8 mouse cellular contexts compared by ENCODE assay signal in genomic region chr11:117174098-117174892, GRCm38 (mm10). TPM values are rescaled to one million over a fixed set of nuclear protein-coding genes. Genes with fewer than 3 reads are reported as not detected.
DNase-seq lines count a peak whose midpoint lies in the region; ATAC-seq and TF ChIP-seq lines count a peak whose summit lies in the region.

No protein-coding gene starts in this region.

- TF ChIP-seq EP300 in heart, postnatal 0 days (IDR thresholded peaks at IDR 0.05; ENCODE audit: low read depth) = no peak

- TF ChIP-seq POLR2A in cortical plate, adult 2 months (IDR thresholded peaks at IDR 0.05; ENCODE audit: extremely low read depth, insufficient read depth, low read length) = peak; percentile 56; the same call in 1 of the 2 replicates

- 28% methylated on average over 18 of the region's 18 CpGs for WGBS in heart, postnatal 0 days
- WGBS in hindbrain, embryonic 16.5 days = 34% methylated on average over 18 of the region's 18 CpGs
- WGBS in midbrain, embryonic 12.5 days = 47% methylated on average over 18 of the region's 18 CpGs

- no peaks in the 10 kb centered on the region for H3K9me3 ChIP-seq in heart, postnatal 0 days (replicated peaks; ENCODE audit: control insufficient read depth, low read length)
- no peaks in the 10 kb centered on the region for H3K9me3 ChIP-seq in hindbrain, embryonic 16.5 days (ENCODE audit: control insufficient read depth, low read length)
- no peaks in the 10 kb centered on the region for H3K9me3 ChIP-seq in midbrain, embryonic 12.5 days

- peak overlapping the region; percentile 33 for H3K4me3 ChIP-seq in heart, postnatal 0 days (ENCODE audit: low read depth, low read length)
- H3K4me3 ChIP-seq in cortical plate, adult 2 months (ENCODE audit: insufficient read depth, low read length) = no peak overlapping the region; the same call in 1 of the 2 replicates
- peak overlapping the region; percentile 7; the same call in 1 of the 2 replicates for H3K4me3 ChIP-seq in hindbrain, embryonic 16.5 days (ENCODE audit: low read length)
- H3K4me3 ChIP-seq in midbrain, embryonic 12.5 days = peak overlapping the region; percentile 17

- no peak for TF ChIP-seq CTCF in heart, postnatal 0 days (IDR thresholded peaks at IDR 0.05; ENCODE audit: low read depth)
- no peak for TF ChIP-seq CTCF in cortical plate, adult 2 months (IDR thresholded peaks at IDR 0.05; ENCODE audit: extremely low read depth, insufficient read depth, low read length)

- H3K9ac ChIP-seq in heart, postnatal 0 days (replicated peaks; ENCODE audit: low read depth, low read length) = peak overlapping the region; percentile 45; the same call in 1 of the 2 replicates
- H3K9ac ChIP-seq in hindbrain, embryonic 16.5 days (ENCODE audit: low read depth, low read length) = peak overlapping the region; percentile 11; the same call in 1 of the 2 replicates
- H3K9ac ChIP-seq in midbrain, embryonic 12.5 days (replicated peaks) = no peak overlapping the region; the same call in 1 of the 2 replicates

- H3K27me3 ChIP-seq in heart, postnatal 0 days (ENCODE audit: control insufficient read depth, insufficient read depth, low read length) = no peaks in the 10 kb centered on the region
- H3K27me3 ChIP-seq in hindbrain, embryonic 16.5 days (replicated peaks; ENCODE audit: control insufficient read depth, insufficient read depth, low read length) = no peaks in the 10 kb centered on the region
- 0 out of 2 replicates have a peak, but pooled peaks cover 8% of the 10 kb centered on the region for H3K27me3 ChIP-seq in midbrain, embryonic 12.5 days

- ATAC-seq in heart, postnatal 0 days (ENCODE audit: insufficient read depth, low read depth) = no peak
- no peak for ATAC-seq in hindbrain, embryonic 16.5 days
- ATAC-seq in midbrain, embryonic 12.5 days (ENCODE audit: low FRiP score, low read depth) = no peak

- peak overlapping the region; percentile 55; the same call in 1 of the 2 replicates for H3K27ac ChIP-seq in heart, postnatal 0 days (ENCODE audit: low read depth)
- peak overlapping the region; percentile 66 for H3K27ac ChIP-seq in cortical plate, adult 2 months (ENCODE audit: insufficient read depth, low read length)
- H3K27ac ChIP-seq in hindbrain, embryonic 16.5 days (ENCODE audit: low read depth, low read length) = peak overlapping the region; percentile 45
- no peak overlapping the region for H3K27ac ChIP-seq in midbrain, embryonic 12.5 days (replicated peaks)

- peak overlapping the region; percentile 57 for H3K4me2 ChIP-seq in heart, postnatal 0 days (ENCODE audit: low read depth, low read length)
- H3K4me2 ChIP-seq in hindbrain, embryonic 16.5 days (ENCODE audit: low read length) = peak overlapping the region; percentile 42
- peak overlapping the region; percentile 44 for H3K4me2 ChIP-seq in midbrain, embryonic 12.5 days (replicated peaks)

- no peaks in the 10 kb centered on the region for H3K36me3 ChIP-seq in heart, postnatal 0 days (replicated peaks; ENCODE audit: control insufficient read depth, insufficient read depth, low read length)
- no peaks in the 10 kb centered on the region for H3K36me3 ChIP-seq in hindbrain, embryonic 16.5 days (ENCODE audit: control insufficient read depth, insufficient read depth, low read length)
- H3K36me3 ChIP-seq in midbrain, embryonic 12.5 days = no peaks in the 10 kb centered on the region

- H3K4me1 ChIP-seq in heart, postnatal 0 days (ENCODE audit: control insufficient read depth, insufficient read depth) = peaks cover 6% of the 10 kb centered on the region; the same call in 1 of the 2 replicates
- H3K4me1 ChIP-seq in cortical plate, adult 2 months (ENCODE audit: control insufficient read depth, insufficient read depth, low read length) = 0 out of 2 replicates have a peak, but pooled peaks cover 4% of the 10 kb centered on the region
- H3K4me1 ChIP-seq in hindbrain, embryonic 16.5 days (ENCODE audit: control insufficient read depth, insufficient read depth, low read depth, low read length) = peaks cover 9% of the 10 kb centered on the region
- peaks cover 27% of the 10 kb centered on the region; the same call in 1 of the 2 replicates for H3K4me1 ChIP-seq in midbrain, embryonic 12.5 days

- intact Hi-C loops in gastrocnemius, postnatal 14 days (cut with DNase I; ENCODE audit: low total_unique reads) = loop anchor here (10.0 kb wide), 1 partner anchor 259 kb away; the partner anchor contains the start of gene Mgat5b

- no peak for DNase-seq in heart, postnatal 0 days (ENCODE audit: low spot score)
- no peak for DNase-seq in heart, adult 11 months
- no peak for DNase-seq in adrenal gland, adult 2 months
- no peak for DNase-seq in spleen, postnatal 36 days (ENCODE audit: low spot score in 2 of 2)
- DNase-seq in gastrocnemius, postnatal 14 days = no peak

RNA-seq across cellular contexts. Expression of gene Sept9, which starts 25.2 kb away (rescaled TPM):
- total RNA-seq in heart, postnatal 0 days (2014; rRNA removed; ENCODE audit: low replicate concordance) = 57.8 and 64.2 TPM in 2 replicates
- polyA plus RNA-seq in heart, postnatal 0 days (2015; fragmentation: Nextera tagmentation; extraction: Ambion mirVana) = 30.5 and 31.6 TPM in 2 replicates
- 34.6 and 36.9 TPM in 2 replicates for polyA plus RNA-seq in cortical plate, adult 2 months (2012; rRNA removed)
- 109 and 124 TPM in 2 replicates for polyA plus RNA-seq in hindbrain, embryonic 16.5 days (2015; fragmentation: Nextera tagmentation; extraction: Ambion mirVana)
- 162 and 176 TPM in 2 replicates for polyA plus RNA-seq in midbrain, embryonic 12.5 days (2016; fragmentation: Nextera tagmentation; extraction: Ambion mirVana)
- total RNA-seq in adrenal gland, adult 2 months (2021) = 100 to 1,000 TPM; 143 to 149 TPM
- polyA plus RNA-seq in adrenal gland, adult 2 months (2012; rRNA removed) = 46.5 and 53.7 TPM in 2 replicates
- 10 to 100 TPM; 27.2 to 34.0 TPM for total RNA-seq in gastrocnemius, postnatal 14 days (2021)

RNA-seq across cellular contexts. Expression of gene Sec14l1, which starts 59.3 kb away (rescaled TPM):
- total RNA-seq in heart, postnatal 0 days (2014; rRNA removed; ENCODE audit: low replicate concordance) = 62.1 and 71.6 TPM in 2 replicates
- polyA plus RNA-seq in heart, postnatal 0 days (2015; fragmentation: Nextera tagmentation; extraction: Ambion mirVana) = 36.4 and 38.0 TPM in 2 replicates
- 190 and 191 TPM in 2 replicates for polyA plus RNA-seq in cortical plate, adult 2 months (2012; rRNA removed)
- 53.9 and 63.4 TPM in 2 replicates for polyA plus RNA-seq in hindbrain, embryonic 16.5 days (2015; fragmentation: Nextera tagmentation; extraction: Ambion mirVana)
- 63.7 and 68.9 TPM in 2 replicates for polyA plus RNA-seq in midbrain, embryonic 12.5 days (2016; fragmentation: Nextera tagmentation; extraction: Ambion mirVana)
- total RNA-seq in adrenal gland, adult 2 months (2021) = 100 to 1,000 TPM; 117 to 175 TPM
- polyA plus RNA-seq in adrenal gland, adult 2 months (2012; rRNA removed) = 140 and 161 TPM in 2 replicates
- total RNA-seq in gastrocnemius, postnatal 14 days (2021) = 10 to 100 TPM; 58.1 to 58.7 TPM
